7 mouse cellular contexts compared by ENCODE assay signal in the genomic region with DNA sequence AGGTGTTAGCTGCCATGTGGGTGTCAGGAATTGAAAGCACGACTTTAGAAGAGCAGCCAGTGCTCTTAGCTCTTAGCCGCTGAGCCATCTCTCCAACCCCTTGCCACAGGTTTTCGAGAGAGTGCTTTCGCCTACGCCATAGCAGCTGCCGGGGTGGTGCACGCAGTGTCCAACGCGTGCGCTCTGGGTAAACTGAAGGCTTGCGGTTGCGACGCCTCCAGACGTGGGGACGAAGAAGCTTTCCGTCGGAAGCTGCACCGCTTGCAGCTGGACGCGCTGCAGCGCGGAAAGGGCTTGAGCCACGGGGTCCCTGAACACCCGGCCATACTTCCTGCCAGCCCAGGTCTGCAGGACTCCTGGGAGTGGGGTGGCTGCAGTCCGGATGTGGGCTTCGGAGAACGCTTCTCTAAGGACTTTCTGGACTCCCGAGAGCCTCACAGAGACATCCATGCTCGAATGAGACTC. TPM values are rescaled to one million over a fixed set of nuclear protein-coding genes. Genes with fewer than 3 reads are reported as not detected.
DNase-seq lines count a peak whose midpoint lies in the region; ATAC-seq and TF ChIP-seq lines count a peak whose summit lies in the region.

No protein-coding gene starts in this region.

- WGBS in lung, embryonic 14.5 days, result under 1% methylated on average over 29 of the region's 29 CpGs
- under 1% methylated on average over 29 of the region's 29 CpGs for WGBS in lung, adult 2 months
- WGBS in embryonic facial prominence, embryonic 12.5 days, result under 1% methylated on average over 29 of the region's 29 CpGs
- 0% methylated on average over 29 of the region's 29 CpGs for WGBS in intestine, embryonic 15.5 days
- WGBS in neural tube, embryonic 12.5 days, result 1% methylated on average over 29 of the region's 29 CpGs

- ATAC-seq in lung, embryonic 14.5 days (ENCODE audit: insufficient read depth), result no peak
- ATAC-seq in embryonic facial prominence, embryonic 12.5 days (ENCODE audit: insufficient number of reproducible peaks, insufficient read depth, low FRiP score, low TSS enrichment), result no peak
- ATAC-seq in intestine, embryonic 15.5 days, result no peak
- ATAC-seq in neural tube, embryonic 12.5 days (ENCODE audit: low FRiP score, low read depth), result no peak
- ATAC-seq in megakaryocyte-erythroid progenitor cell, adult 5-6 weeks (replicated peaks; ENCODE audit: low FRiP score, low TSS enrichment, poor library complexity, severe bottlenecking), result no peak

- H3K4me3 ChIP-seq in lung, embryonic 14.5 days (ENCODE audit: low read depth, low read length), result peak overlapping the region; percentile 22; the same call in 1 of the 2 replicates
- no peak overlapping the region for H3K4me3 ChIP-seq in lung, adult 2 months (replicated peaks; ENCODE audit: extremely low read depth, low read depth, low read length)
- H3K4me3 ChIP-seq in embryonic facial prominence, embryonic 12.5 days, result peak overlapping the region; percentile 14; the same call in 1 of the 2 replicates
- peak overlapping the region; percentile 22 for H3K4me3 ChIP-seq in intestine, embryonic 15.5 days (replicated peaks)
- H3K4me3 ChIP-seq in neural tube, embryonic 12.5 days, result 0 out of 2 replicates have a peak overlapping the region, but pooled peaks have one; percentile 13

- peak overlapping the region; percentile 18; the same call in 1 of the 2 replicates for H3K9ac ChIP-seq in lung, embryonic 14.5 days
- no peak overlapping the region for H3K9ac ChIP-seq in embryonic facial prominence, embryonic 12.5 days
- no peak overlapping the region for H3K9ac ChIP-seq in intestine, embryonic 15.5 days
- no peak overlapping the region for H3K9ac ChIP-seq in neural tube, embryonic 12.5 days

- H3K4me2 ChIP-seq in lung, embryonic 14.5 days, result peak overlapping the region; percentile 46
- peak overlapping the region; percentile 36 for H3K4me2 ChIP-seq in embryonic facial prominence, embryonic 12.5 days (replicated peaks)
- H3K4me2 ChIP-seq in intestine, embryonic 15.5 days (replicated peaks), result peak overlapping the region; percentile 51
- H3K4me2 ChIP-seq in neural tube, embryonic 12.5 days (replicated peaks), result peak overlapping the region; percentile 52

- no peak for TF ChIP-seq CTCF in lung, embryonic 14.5 days (IDR thresholded peaks at IDR 0.05; ENCODE audit: low read depth)
- TF ChIP-seq CTCF in lung, adult 2 months (IDR thresholded peaks at IDR 0.05; ENCODE audit: insufficient read depth, low read length), result no peak

- H3K27me3 ChIP-seq in lung, embryonic 14.5 days (ENCODE audit: insufficient read depth, low read length), result peaks cover 98% of the 10 kb centered on the region
- H3K27me3 ChIP-seq in embryonic facial prominence, embryonic 12.5 days, result peaks cover 98% of the 10 kb centered on the region
- H3K27me3 ChIP-seq in intestine, embryonic 15.5 days (replicated peaks), result peaks cover 94% of the 10 kb centered on the region
- peaks cover 80% of the 10 kb centered on the region for H3K27me3 ChIP-seq in neural tube, embryonic 12.5 days (replicated peaks)

- no peak for TF ChIP-seq POLR2A in lung, adult 2 months (IDR thresholded peaks at IDR 0.05; ENCODE audit: borderline replicate concordance, extremely low read depth, low read depth, low read length)

- no peaks in the 10 kb centered on the region for H3K9me3 ChIP-seq in lung, embryonic 14.5 days (ENCODE audit: low read depth, low read length)
- no peaks in the 10 kb centered on the region for H3K9me3 ChIP-seq in embryonic facial prominence, embryonic 12.5 days
- H3K9me3 ChIP-seq in intestine, embryonic 15.5 days, result no peaks in the 10 kb centered on the region
- H3K9me3 ChIP-seq in neural tube, embryonic 12.5 days, result no peaks in the 10 kb centered on the region

- no peak overlapping the region for H3K27ac ChIP-seq in lung, embryonic 14.5 days (ENCODE audit: low read depth)
- no peak overlapping the region for H3K27ac ChIP-seq in embryonic facial prominence, embryonic 12.5 days
- no peak overlapping the region for H3K27ac ChIP-seq in intestine, embryonic 15.5 days
- no peak overlapping the region for H3K27ac ChIP-seq in neural tube, embryonic 12.5 days

- no peaks in the 10 kb centered on the region for H3K36me3 ChIP-seq in lung, embryonic 14.5 days (ENCODE audit: insufficient read depth)
- H3K36me3 ChIP-seq in embryonic facial prominence, embryonic 12.5 days, result no peaks in the 10 kb centered on the region
- H3K36me3 ChIP-seq in intestine, embryonic 15.5 days, result no peaks in the 10 kb centered on the region
- no peaks in the 10 kb centered on the region for H3K36me3 ChIP-seq in neural tube, embryonic 12.5 days

- H3K4me1 ChIP-seq in lung, embryonic 14.5 days (ENCODE audit: insufficient read depth), result 0 out of 2 replicates have a peak, but pooled peaks cover 3% of the 10 kb centered on the region
- peaks cover 10% of the 10 kb centered on the region for H3K4me1 ChIP-seq in lung, adult 2 months (ENCODE audit: control insufficient read depth, insufficient read depth, low read length)
- H3K4me1 ChIP-seq in embryonic facial prominence, embryonic 12.5 days, result peaks cover 35% of the 10 kb centered on the region
- peaks cover 20% of the 10 kb centered on the region for H3K4me1 ChIP-seq in intestine, embryonic 15.5 days (replicated peaks)
- H3K4me1 ChIP-seq in neural tube, embryonic 12.5 days, result peaks cover 42% of the 10 kb centered on the region

- peak; percentile 32 for DNase-seq in lung, embryonic 14.5 days
- no peak for DNase-seq in lung, adult 2 months
- DNase-seq in retina, postnatal 1 day, result no peak

RNA-seq across cellular contexts. Expression of a gene that starts 9.1 kb away (rescaled TPM):
- polyA plus RNA-seq in lung, embryonic 14.5 days (2014; fragmentation: Nextera tagmentation; extraction: Ambion mirVana), result not detected in 2 replicates
- 0.08 and 2.6 TPM in 2 replicates for polyA plus RNA-seq in lung, adult 2 months (2012; rRNA removed)
- 3.1 and 3.5 TPM in 2 replicates for polyA plus RNA-seq in embryonic facial prominence, embryonic 12.5 days (2016; fragmentation: Nextera tagmentation; extraction: Ambion mirVana)
- polyA plus RNA-seq in intestine, embryonic 15.5 days (2015; fragmentation: Nextera tagmentation; extraction: Ambion mirVana), result 0.15 and 0.16 TPM in 2 replicates
- 1.2 and 1.4 TPM in 2 replicates for polyA plus RNA-seq in neural tube, embryonic 12.5 days (2016; fragmentation: Nextera tagmentation; extraction: Ambion mirVana)
- total RNA-seq in megakaryocyte-erythroid progenitor cell, adult 5-6 weeks (2014; fragmentation: Nextera tagmentation), result not detected in 2 replicates
- total RNA-seq in megakaryocyte-erythroid progenitor cell, adult 5-6 weeks (2017), result not detected in 2 replicates

RNA-seq across cellular contexts. Expression of a gene that starts 28.8 kb away (rescaled TPM):
- polyA plus RNA-seq in lung, embryonic 14.5 days (2014; fragmentation: Nextera tagmentation; extraction: Ambion mirVana), result 0.53 and 0.57 TPM in 2 replicates
- polyA plus RNA-seq in lung, adult 2 months (2012; rRNA removed), result 0.55 and 0.65 TPM in 2 replicates
- 30.1 and 30.8 TPM in 2 replicates for polyA plus RNA-seq in embryonic facial prominence, embryonic 12.5 days (2016; fragmentation: Nextera tagmentation; extraction: Ambion mirVana)
- 0.18 and 0.58 TPM in 2 replicates for polyA plus RNA-seq in intestine, embryonic 15.5 days (2015; fragmentation: Nextera tagmentation; extraction: Ambion mirVana)
- 12.5 and 13.8 TPM in 2 replicates for polyA plus RNA-seq in neural tube, embryonic 12.5 days (2016; fragmentation: Nextera tagmentation; extraction: Ambion mirVana)
- total RNA-seq in megakaryocyte-erythroid progenitor cell, adult 5-6 weeks (2014; fragmentation: Nextera tagmentation), result not detected in 2 replicates
- total RNA-seq in megakaryocyte-erythroid progenitor cell, adult 5-6 weeks (2017), result not detected in 2 replicates

RNA-seq across cellular contexts. Expression of a gene that starts 51.4 kb away (rescaled TPM):
- 0.12 and 0.29 TPM in 2 replicates for polyA plus RNA-seq in lung, embryonic 14.5 days (2014; fragmentation: Nextera tagmentation; extraction: Ambion mirVana)
- polyA plus RNA-seq in lung, adult 2 months (2012; rRNA removed), result 5.9 and 11.4 TPM in 2 replicates
- 0.47 and 0.56 TPM in 2 replicates for polyA plus RNA-seq in embryonic facial prominence, embryonic 12.5 days (2016; fragmentation: Nextera tagmentation; extraction: Ambion mirVana)
- 0.16 and 0.19 TPM in 2 replicates for polyA plus RNA-seq in intestine, embryonic 15.5 days (2015; fragmentation: Nextera tagmentation; extraction: Ambion mirVana)
- 0.10 and 0.40 TPM in 2 replicates for polyA plus RNA-seq in neural tube, embryonic 12.5 days (2016; fragmentation: Nextera tagmentation; extraction: Ambion mirVana)
- not detected in 2 replicates for total RNA-seq in megakaryocyte-erythroid progenitor cell, adult 5-6 weeks (2014; fragmentation: Nextera tagmentation)
- not detected in 2 replicates for total RNA-seq in megakaryocyte-erythroid progenitor cell, adult 5-6 weeks (2017)

RNA-seq across cellular contexts. Expression of a gene that starts 54.3 kb away (rescaled TPM):
- polyA plus RNA-seq in lung, embryonic 14.5 days (2014; fragmentation: Nextera tagmentation; extraction: Ambion mirVana), result not detected in 2 replicates
- polyA plus RNA-seq in lung, adult 2 months (2012; rRNA removed), result 0.08 and 0.09 TPM in 2 replicates
- polyA plus RNA-seq in embryonic facial prominence, embryonic 12.5 days (2016; fragmentation: Nextera tagmentation; extraction: Ambion mirVana), result 0.31 and 0.47 TPM in 2 replicates
- polyA plus RNA-seq in intestine, embryonic 15.5 days (2015; fragmentation: Nextera tagmentation; extraction: Ambion mirVana), result 0.13 and 0.16 TPM in 2 replicates
- 5.7 and 7.6 TPM in 2 replicates for polyA plus RNA-seq in neural tube, embryonic 12.5 days (2016; fragmentation: Nextera tagmentation; extraction: Ambion mirVana)
- not detected in 2 replicates for total RNA-seq in megakaryocyte-erythroid progenitor cell, adult 5-6 weeks (2014; fragmentation: Nextera tagmentation)
- not detected in 2 replicates for total RNA-seq in megakaryocyte-erythroid progenitor cell, adult 5-6 weeks (2017)
